Mouse (Mus musculus): ENCODE results near the gene Olfr791.

Olfr791 gene

DNA sequence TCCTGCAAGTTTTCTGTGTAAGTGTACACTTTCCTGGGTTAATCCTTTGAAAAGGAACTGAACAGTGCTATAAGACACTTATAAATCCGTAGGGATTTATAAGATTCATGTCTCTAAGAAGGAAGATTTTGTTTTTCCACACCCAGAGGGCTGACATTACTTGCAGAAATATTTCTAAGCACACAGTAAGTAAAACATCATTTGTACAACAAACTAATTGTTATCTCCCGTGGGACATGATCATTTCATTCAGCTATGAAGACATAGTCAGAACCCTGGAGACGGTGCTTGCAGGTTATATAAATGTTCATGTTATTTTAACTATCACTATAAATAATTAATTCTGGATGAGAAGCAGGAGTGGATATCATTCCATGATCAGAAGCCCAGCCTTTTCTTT is at the start of gene Olfr791:
Olfr791 (plus strand) TSS at position 301 of the 400 bp plus-strand sequence.
- DNase-seq = no peak

DNA sequence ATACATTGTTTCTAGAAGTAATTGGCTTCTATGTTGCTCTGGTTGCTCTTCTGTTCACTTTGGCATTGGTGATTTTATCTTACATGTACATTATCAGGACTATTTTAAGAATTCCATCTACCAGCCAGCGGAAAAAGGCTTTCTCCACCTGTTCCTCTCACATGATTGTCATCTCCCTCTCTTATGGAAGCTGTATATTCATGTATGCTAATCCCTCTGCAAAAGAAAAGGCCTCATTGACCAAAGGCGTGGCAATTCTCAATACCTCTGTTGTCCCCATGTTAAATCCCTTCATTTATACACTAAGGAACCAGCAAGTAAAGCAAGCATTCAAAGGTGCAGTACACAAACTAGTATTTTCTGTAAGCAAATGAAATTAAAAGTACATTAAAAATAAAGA is 48.3 kb upstream of the Olfr791 start:
- DNase-seq = no peak

DNA sequence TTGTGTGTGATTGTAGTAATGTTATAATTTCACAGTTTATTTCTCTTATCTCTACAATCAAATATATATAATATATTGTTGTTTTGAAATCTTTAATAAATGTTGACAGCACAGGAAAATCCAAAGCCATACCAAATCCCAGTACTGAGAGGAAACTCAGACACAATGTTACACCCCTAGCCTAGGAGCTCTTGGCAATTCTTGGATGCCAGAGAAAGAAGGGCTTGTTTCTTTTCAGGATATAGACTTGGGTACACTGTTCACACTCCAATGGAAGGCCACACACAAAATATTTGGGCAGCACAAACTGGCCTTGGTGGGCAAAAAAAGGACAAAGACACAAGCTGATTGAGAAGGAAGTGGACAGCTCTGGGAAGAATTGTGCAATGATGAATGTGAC is 47.9 kb upstream of the Olfr791 start:
- no peak for DNase-seq

DNA sequence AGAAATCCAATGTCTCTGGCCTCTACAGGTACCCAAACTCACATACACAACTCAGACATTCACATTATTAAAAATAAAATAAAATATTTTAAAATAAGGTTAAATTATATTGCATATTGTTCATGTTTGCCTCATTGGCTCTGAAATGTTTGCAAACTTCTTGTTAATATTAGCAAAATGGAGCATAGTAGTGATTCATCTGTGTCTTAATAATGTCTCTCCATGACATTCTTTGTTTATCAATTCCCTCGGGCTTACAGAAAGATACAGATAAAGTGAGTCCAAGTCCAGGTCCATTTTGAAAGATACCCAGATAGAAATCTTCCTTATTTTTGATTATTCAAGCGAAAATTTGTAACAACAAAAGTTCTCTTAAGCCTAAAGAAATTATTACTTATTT is 37.1 kb upstream of the Olfr791 start, which contains the start of gene Olfr789:
Olfr789 (plus strand) TSS at position 301 of the 400 bp plus-strand sequence.
- DNase-seq = no peak

DNA sequence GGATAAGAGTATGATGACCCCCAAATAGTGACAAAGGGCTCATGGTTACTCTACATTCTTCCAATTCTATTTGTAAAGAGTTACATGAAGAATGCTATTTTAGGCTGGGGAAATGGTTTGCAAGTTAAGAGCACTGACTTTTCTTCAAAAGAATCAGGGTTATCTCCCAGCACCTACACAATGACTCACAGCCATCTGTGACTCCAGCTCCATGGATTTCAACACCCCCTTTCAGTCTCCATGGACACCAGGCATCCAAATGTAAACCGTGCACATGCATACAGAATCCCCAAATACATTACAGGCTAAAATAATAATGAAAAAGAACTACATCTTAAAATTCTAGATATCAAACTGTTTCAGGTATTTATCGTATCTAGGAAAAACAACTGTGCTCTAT is 31.5 kb upstream of the Olfr791 start:
- no peak for DNase-seq

DNA sequence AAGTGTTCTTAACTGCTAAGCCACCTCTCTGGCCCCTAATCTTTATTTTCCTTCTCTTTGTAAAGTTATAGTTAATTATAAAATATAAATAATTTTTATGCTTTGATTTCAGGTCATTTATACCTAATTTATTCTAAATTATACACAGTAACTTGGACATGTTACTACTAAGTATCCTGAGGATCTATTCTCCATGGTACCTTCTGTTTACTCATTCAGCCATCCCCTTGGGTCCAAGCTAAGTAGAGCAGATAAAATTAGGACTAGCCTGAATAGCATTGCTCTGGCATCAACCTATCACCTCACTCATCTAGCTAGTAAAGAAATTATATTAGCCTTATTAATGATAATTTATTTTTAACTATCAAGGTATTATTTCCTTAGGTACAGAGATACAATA is 23.4 kb upstream of the Olfr791 start, which contains the start of gene Olfr790:
Olfr790 (plus strand) TSS at position 301 of the 400 bp plus-strand sequence.
- DNase-seq = no peak

DNA sequence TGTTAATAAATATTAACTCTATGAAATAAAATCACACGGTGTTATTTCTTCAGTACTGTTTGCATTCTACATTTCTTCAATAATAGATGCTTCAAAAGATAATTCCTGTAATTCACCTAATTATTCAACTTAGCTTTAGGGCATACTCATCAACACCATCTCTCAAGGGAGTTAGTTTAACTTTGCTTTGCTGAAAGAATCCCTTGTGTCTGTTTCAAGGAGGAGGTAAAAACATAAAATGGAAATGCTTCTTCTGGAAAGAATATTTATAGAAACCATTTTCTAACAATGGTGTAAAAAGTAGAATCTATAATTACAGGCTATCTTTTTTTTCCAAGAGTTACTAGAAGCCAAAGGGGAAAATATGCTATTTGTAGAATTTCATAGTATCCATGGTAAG is 17.3 kb downstream of the Olfr791 start, which contains the start of gene Olfr792:
Olfr792 (plus strand) TSS at position 301 of the 400 bp plus-strand sequence.
- DNase-seq = no peak

DNA sequence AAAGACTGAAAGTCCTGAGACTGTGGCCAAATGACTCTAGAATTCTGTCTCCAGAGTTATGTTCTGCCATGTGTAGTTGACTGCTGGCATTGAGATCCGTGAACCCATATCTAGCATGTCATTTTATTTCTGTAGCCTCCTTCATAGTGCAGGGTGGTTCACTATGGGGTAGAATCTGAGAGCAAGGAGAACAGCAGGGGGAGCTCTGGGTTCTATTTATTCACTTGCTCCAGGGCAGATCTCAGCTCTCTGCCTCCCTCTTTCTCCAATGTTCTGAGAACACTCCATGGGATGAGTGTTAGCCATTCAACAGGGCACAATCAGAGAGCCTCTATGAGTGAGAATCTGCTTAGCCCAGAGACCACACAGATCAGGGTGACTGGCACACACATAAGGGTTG is 27.8 kb downstream of the Olfr791 start:
- no peak for DNase-seq

DNA sequence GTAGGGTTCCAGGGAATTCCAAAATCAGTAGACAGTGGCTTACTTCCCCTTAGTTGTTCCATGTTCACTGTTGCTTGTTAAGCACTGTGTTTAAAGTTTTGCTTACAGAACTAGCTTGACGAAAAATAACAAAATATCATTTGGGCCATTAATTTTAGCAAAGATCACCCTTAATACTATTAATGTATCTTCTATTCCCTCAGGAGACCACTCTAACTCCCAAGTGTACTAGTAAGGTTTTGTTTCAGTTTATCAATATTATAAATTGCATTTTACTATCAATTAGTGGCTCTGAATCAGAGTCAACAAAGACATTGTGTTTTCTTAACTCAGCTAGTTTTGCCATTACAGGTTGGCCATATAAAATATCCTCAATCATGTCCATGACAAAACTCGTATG is 45.8 kb downstream of the Olfr791 start, which contains the start of gene Olfr794:
Olfr794 (plus strand) TSS at position 301 of the 400 bp plus-strand sequence.
- DNase-seq = no peak

DNA sequence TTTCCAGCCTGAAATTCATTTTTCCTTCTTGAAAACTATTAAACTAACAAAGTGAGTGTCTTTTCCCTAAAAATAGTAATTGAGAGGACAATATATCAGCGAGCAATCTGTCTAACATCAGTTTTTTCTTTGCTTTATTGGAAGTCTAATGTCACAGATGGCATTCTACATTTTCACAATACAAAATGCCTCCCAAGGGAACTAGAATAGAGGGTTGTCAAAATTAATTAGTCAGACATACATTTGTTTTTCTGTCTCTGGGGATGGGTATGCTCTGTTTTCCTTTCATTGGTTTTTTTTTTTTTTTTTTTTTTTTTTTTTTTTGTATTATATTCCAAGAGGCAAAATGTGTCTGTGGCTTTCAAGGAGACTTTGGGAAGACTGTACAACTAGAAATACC is 55.5 kb downstream of the Olfr791 start:
- no peak for DNase-seq
